Mouse (Mus musculus) embryonic facial prominence, embryonic 12.5 days (tissue): ENCODE measurements around the gene Arsg. TPM values are rescaled to one million over a fixed set of nuclear protein-coding genes. Genes with fewer than 3 reads are reported as not detected.
"Not testable (repeated sequence)": the region's sequence is repeated elsewhere in the genome, so short reads cannot be mapped to it uniquely, and the experiment has no call there.

Source experiments
- ATAC-seq: fragments of 200-750 bp; cut with Nextera tagmentation; 2 replicates; pipeline ENCODE4 v1.8.0; 2017; ENCODE audit not compliant: insufficient number of reproducible peaks, insufficient read depth, low FRiP score, low TSS enrichment
- H3K27ac ChIP-seq: fragments of 300-500 bp; sonication (generic); 2 replicates; pipeline ENCODE4 v1.5.1; 2016; ENCODE audit warnings: mild to moderate bottlenecking
- H3K27me3 ChIP-seq: fragments of 300-500 bp; sonication (generic); 2 replicates; pipeline ENCODE4 v1.6.1; 2016; ENCODE audit warnings: mild to moderate bottlenecking, moderate library complexity
- H3K36me3 ChIP-seq: fragments of 300-500 bp; sonication (generic); 2 replicates; pipeline ENCODE4 v1.6.1; 2016; ENCODE audit warnings: mild to moderate bottlenecking
- H3K4me1 ChIP-seq: fragments of 300-500 bp; sonication (generic); 2 replicates; pipeline ENCODE4 v1.6.1; 2016
- H3K4me2 ChIP-seq: fragments of 300-500 bp; sonication (generic); replicated peaks from 2 replicates; pipeline ENCODE4 v1.6.1; 2016; ENCODE audit warnings: mild to moderate bottlenecking, moderate library complexity
- H3K4me3 ChIP-seq: fragments of 300-500 bp; sonication (generic); 2 replicates; pipeline ENCODE4 v1.5.1; 2016; ENCODE audit warnings: mild to moderate bottlenecking
- H3K9ac ChIP-seq: fragments of 300-500 bp; sonication (generic); 2 replicates; pipeline ENCODE4 v1.6.1; 2016; ENCODE audit warnings: mild to moderate bottlenecking, moderate library complexity
- H3K9me3 ChIP-seq: fragments of 300-500 bp; sonication (generic); 2 replicates; pipeline ENCODE4 v1.6.1; 2016; ENCODE audit warnings: mild to moderate bottlenecking, moderate library complexity
- WGBS: fragments of 180-500 bp; shearing (Covaris S2); methylation state at CpG from one replicate; pipeline ENCODE4 v1.1.7; 2016; 5-methylcytosine and 5-hydroxymethylcytosine counted together
- microRNA-seq: library from miRNA; unstranded; fragments of <30 nt; microRNA quantifications from one replicate; pipeline ENCODE4, GENCODE M21; 2017
- polyA plus RNA-seq: library from polyadenylated mRNA; unstranded; fragments of >200 nt; fragmentation: Nextera tagmentation; extraction: Ambion mirVana; gene quantifications from 2 replicates; pipeline ENCODE4 v1.2.1, GENCODE M21; 2016

The Arsg gene
- polyA plus RNA-seq, 1 experiment from 2014 or later = 2.7 TPM

DNA sequence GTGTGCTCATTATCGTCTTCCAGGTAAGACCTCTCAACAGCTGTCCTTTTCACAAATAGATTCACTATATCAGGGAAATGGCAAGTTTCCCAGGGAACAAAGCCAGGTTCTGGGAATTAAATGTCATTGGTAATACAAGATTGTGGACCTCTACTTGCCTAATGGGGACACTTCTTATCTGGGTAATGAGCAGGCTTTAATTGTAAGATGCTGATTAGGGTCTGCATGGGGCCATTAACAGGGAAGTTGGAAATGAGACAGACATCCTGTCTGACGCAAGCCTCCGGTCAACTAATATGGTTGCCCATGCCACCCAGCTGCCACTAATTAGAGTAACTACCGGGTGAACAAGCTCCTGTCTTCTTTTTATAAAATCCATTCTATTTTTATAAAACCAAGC lies 143.2 kb downstream of the Arsg start:
- Histone ChIP-seq H3K4me2 (no peak overlapping the region), H3K27me3 (no peaks in the 10 kb centered on the region), H3K27ac (no peak overlapping the region), H3K9me3 (no peaks in the 10 kb centered on the region), H3K4me1 (no peaks in the 10 kb centered on the region), H3K9ac (no peak overlapping the region), H3K4me3 (no peak overlapping the region), H3K36me3 (no peaks in the 10 kb centered on the region)
- WGBS = 41% methylated on average over 4 of the region's 4 CpGs
- ATAC-seq = no peak

DNA sequence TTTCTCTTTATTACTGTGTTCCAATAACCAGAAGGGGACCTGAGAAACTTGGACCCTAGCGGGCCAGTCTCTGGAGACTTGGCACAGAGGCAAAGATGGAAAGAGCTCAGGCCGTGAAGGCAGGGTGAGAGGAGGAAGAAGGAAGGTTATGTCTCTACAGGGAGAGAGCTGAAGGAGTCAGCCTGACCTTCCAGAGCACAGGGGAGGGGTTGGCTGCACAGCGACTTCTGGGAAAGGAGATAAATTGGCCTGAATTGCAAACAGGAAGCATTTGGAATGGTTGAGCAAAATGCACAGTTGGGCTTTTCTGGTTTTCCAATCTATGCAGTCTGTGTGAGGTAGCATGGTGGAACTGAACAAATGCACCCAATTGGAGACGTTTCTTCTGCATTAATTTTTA lies 143.6 kb downstream of the Arsg start:
- H3K36me3 ChIP-seq = no peaks in the 10 kb centered on the region
- ATAC-seq = no peak
- 57% methylated on average over 4 of the region's 4 CpGs for WGBS
- no peak overlapping the region for H3K4me2 ChIP-seq
- no peaks in the 10 kb centered on the region for H3K9me3 ChIP-seq
- no peak overlapping the region for H3K27ac ChIP-seq
- no peaks in the 10 kb centered on the region for H3K27me3 ChIP-seq
- no peak overlapping the region for H3K9ac ChIP-seq
- 0 out of 2 replicates have a peak, but pooled peaks cover under 1% of the 10 kb centered on the region for H3K4me1 ChIP-seq
- no peak overlapping the region for H3K4me3 ChIP-seq

DNA sequence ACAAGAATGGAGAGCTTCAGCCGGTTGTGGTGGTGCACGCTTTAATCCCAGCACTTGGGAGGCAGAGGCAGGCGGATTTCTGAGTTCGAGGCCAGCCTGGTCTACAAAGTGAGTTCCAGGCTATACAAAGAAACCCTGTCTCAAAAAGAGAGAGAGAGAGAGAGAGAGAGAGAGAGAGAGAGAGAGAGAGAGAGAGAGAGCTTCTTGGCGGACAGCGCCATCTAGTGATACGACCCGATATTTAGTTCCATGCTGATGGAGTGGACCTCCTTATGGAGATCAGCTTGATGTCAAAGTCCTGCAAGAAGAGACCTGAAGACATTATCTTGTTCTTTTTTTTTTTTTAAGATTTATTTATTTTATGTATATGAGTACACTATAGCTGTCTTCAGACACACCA lies 145.9 kb downstream of the Arsg start:
- WGBS = 31% methylated on average over 8 of the region's 8 CpGs
- not testable (repeated sequence) for H3K9me3 ChIP-seq, H3K9ac ChIP-seq, H3K27ac ChIP-seq, H3K4me3 ChIP-seq, ATAC-seq, H3K27me3 ChIP-seq, H3K4me2 ChIP-seq, H3K36me3 ChIP-seq
- peaks cover 16% of the 10 kb centered on the region for H3K4me1 ChIP-seq

DNA sequence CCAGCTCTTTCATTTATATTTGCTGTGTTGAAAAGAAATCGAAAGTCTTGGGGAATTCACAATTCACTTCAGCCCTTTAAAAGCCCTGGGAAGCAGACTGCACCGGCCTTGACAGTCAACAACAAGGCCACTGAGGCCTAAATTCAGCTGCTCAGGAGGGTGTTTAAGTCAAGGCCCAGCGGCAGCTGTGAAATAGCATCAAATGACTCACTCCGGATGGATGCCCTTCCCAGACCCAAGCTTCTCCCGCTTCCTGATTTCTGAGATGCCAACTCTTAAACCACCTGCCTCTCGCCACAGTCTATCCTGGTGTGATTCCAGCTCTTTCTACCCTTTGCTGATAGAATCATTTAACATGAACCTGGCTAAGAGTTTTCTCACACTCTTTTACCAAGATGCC lies 147.2 kb downstream of the Arsg start:
- Histone ChIP-seq H3K4me2 (no peak overlapping the region), H3K4me3 (no peak overlapping the region), H3K27me3 (no peaks in the 10 kb centered on the region), H3K9ac (no peak overlapping the region), H3K4me1 (peaks cover 16% of the 10 kb centered on the region), H3K36me3 (no peaks in the 10 kb centered on the region), H3K9me3 (no peaks in the 10 kb centered on the region), H3K27ac (no peak overlapping the region)
- WGBS = 77% methylated on average over 6 of the region's 6 CpGs
- no peak for ATAC-seq

DNA sequence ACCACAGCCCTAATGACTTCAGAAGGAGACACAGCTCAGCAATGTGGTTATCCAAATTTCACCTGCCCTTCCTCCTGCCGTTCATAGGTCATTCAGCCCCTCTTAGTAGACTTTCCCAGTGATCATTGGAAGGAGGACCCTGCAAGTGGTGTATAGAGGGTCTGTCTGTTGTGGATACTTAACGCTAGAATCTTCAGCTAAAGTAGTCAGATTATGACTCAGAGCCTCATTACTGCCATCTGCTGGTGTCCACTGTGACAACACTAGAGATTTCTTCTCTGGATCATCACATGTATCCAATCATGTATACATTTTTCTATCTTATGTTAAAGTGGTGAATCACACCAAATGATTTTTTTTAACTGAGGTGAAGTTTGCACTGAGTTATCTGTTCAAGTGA lies 148.0 kb downstream of the Arsg start:
- H3K27ac ChIP-seq = no peak overlapping the region
- no peak overlapping the region for H3K4me3 ChIP-seq
- no peak overlapping the region for H3K4me2 ChIP-seq
- H3K9me3 ChIP-seq = no peaks in the 10 kb centered on the region
- ATAC-seq = no peak
- WGBS = 18% methylated on average over 2 of the region's 2 CpGs
- H3K9ac ChIP-seq = no peak overlapping the region
- H3K4me1 ChIP-seq = peaks cover 16% of the 10 kb centered on the region
- no peaks in the 10 kb centered on the region for H3K36me3 ChIP-seq
- H3K27me3 ChIP-seq = no peaks in the 10 kb centered on the region

DNA sequence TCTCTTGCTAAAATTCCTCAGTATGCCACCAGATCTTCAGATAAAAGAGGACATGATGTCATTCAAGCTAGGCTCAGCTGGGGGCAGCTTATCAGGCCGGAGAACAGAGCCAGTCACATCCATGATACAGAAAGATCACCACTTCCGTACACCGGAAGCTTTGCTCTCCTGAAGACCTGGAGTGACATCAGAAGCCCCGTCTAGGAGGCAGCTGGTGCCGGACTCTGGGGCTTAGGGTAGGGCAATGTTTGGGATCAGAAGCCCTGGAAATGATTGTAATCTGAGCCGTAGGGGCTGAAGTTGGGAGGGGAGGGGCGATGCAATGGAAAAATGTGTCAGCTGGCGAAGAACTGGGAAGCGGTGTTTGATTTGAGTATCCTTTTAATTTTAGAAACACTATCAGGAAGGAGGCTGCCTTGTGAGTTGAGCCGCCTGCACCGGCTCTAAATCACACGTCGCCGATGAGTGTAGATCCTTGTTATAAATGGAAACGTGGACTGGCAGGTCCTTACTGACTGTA lies 149.4 kb downstream of the Arsg start:
- H3K4me3 ChIP-seq = no peak overlapping the region
- no peaks in the 10 kb centered on the region for H3K36me3 ChIP-seq
- WGBS = 20% methylated on average over 15 of the region's 15 CpGs
- H3K9ac ChIP-seq = no peak overlapping the region
- no peaks in the 10 kb centered on the region for H3K27me3 ChIP-seq
- no peaks in the 10 kb centered on the region for H3K9me3 ChIP-seq
- peaks cover 16% of the 10 kb centered on the region for H3K4me1 ChIP-seq
- no peak overlapping the region for H3K27ac ChIP-seq
- peak overlapping the region; percentile 42 for H3K4me2 ChIP-seq
- peak; percentile 64 for ATAC-seq

Small RNA genes lying within 50 kb of the gene (microRNA-seq; reads per million reads assigned to microRNA genes)
- gene Gm25540 = not detected

Other genes starting within 250 kb of the Arsg start
- 1.9 TPM in 2 replicates for gene Rgs9, start 175.2 kb upstream of the Arsg start, polyA plus RNA-seq
- 20.7 and 22.4 TPM in 2 replicates for gene Gna13, start 110.5 kb upstream of the Arsg start, polyA plus RNA-seq
- not detected in 2 replicates for gene 9930022D16Rik, start 59.5 kb upstream of the Arsg start, polyA plus RNA-seq
- 44.4 and 48.5 TPM in 2 replicates for gene Amz2, start 47.4 kb upstream of the Arsg start, polyA plus RNA-seq
- 3.5 and 3.7 TPM in 2 replicates for gene Slc16a6, start 224 bp downstream of the Arsg start, polyA plus RNA-seq
- gene Wipi1, start 138.6 kb downstream of the Arsg start, polyA plus RNA-seq = 38.6 and 43.0 TPM in 2 replicates
- gene Prkar1a, start 176.0 kb downstream of the Arsg start, polyA plus RNA-seq = 375 and 392 TPM in 2 replicates
- gene Fam20a, start 248.9 kb downstream of the Arsg start, polyA plus RNA-seq = 3.3 and 3.5 TPM in 2 replicates